Mouse (Mus musculus): ENCODE results near the gene Gpr6. TPM values are rescaled to one million over a fixed set of nuclear protein-coding genes. Genes with fewer than 3 reads are reported as not detected.

Gene Gpr6
- polyA plus RNA-seq (2012; ENCODE audit: low replicate concordance), result not detected in 2 replicates

GRCm38 (mm10) chr10:41072116-41072515 lies at the start of gene Gpr6:
Gene Gpr6, minus strand, starts transcription at chr10:41072285.

Other genes with a start within 250 kb of the Gpr6 start
- 0.92 and 12.8 TPM in 2 replicates for gene Cdc40, start 189.0 kb downstream of the Gpr6 start, polyA plus RNA-seq (2012; ENCODE audit: low replicate concordance)
- 0.18 and 0.55 TPM in 2 replicates for gene Wasf1, start 188.8 kb downstream of the Gpr6 start, polyA plus RNA-seq (2012; ENCODE audit: low replicate concordance)
- gene Fig4, start 231.0 kb upstream of the Gpr6 start, polyA plus RNA-seq (2012; ENCODE audit: low replicate concordance), result 2.4 and 2.9 TPM in 2 replicates
- not detected in 2 replicates for gene Ak9, start 231.7 kb upstream of the Gpr6 start, polyA plus RNA-seq (2012; ENCODE audit: low replicate concordance)